Mouse (Mus musculus): Measurements from ENCODE around the gene Ets2. TPM values are rescaled to one million over a fixed set of nuclear protein-coding genes. Genes with fewer than 3 reads are reported as not detected.
A peak's percentile ranks its signal among the peaks of the same experiment; 100 is the strongest.

Ets2 gene
- 10 to 100 TPM; 75.1 to 83.8 TPM for total RNA-seq (2021)
- long read RNA-seq, transcript Ets2-201 (10 exons, 3,890 nt), result major isoform, 24 of 32 reads
- long read RNA-seq, transcript Ets2-205 (1 exons, 3,312 nt), result minor isoform, 5 of 32 reads
- long read RNA-seq, partial matches to known transcripts, result 2 of 32 reads
- long read RNA-seq, other reads (novel, unspliced or antisense), result 1 of 32 reads

DNA sequence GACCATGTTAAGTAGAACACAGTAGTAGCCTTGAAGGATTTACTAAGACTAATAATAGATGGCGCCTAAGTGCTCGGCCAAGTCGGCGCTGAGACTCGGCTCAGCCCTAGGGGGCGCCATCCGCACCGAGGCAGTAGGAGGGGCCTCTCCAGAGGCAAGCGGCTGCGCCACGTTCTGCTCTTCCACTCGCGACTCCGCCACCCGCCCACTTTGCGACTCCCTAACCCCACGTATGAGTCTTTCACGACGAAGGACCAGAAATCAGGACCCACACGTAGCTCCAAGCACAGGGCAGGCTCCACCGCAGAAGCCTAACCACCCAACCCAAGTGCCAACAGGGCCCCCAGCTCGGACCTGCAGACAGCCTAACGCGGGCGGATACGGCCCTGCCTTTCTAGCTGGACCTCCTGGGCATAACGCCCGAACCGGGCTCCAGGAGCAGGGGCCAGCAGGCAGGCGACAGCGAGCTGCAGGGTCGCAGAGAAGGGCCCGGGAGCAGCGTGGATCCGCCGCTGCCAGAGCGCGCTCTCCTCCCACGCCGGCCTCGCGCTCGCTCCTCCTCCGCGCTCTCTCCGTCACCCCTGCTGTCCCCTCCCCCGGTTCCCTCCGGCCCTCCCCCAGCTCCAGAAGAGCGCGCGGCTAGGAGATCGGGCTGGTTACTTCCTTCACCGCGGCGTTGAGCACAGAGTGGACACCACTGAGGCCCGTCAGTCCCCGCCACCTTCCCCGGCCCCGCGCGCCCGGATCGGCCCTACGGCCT is at the start of gene Ets2:
Gene Ets2 (plus strand): TSS at position 274 of the 760 bp plus-strand sequence.
- DNase-seq (ENCODE audit: low spot score in 2 of 2), result peak; percentile 84 to 92

DNA sequence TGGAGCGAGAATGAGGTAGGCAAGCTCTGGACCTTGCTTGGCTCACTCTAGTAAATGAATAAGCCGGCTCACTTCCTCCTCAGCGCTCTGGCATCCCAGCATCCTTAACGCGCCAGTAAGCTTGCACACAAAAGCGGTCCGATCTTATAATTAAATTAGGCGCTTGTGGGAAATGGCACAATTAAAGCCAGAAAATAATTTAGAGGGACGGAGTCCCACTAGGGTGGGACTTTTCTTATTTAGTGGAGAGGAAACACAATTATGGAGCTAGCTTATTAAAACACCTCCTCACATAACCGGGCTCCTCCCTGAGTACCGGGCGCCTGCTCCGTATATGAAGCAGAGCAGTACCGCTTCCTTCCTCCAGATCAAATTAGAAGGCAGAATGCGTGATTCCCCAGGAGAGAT is 47.7 kb upstream of the Ets2 start:
- DNase-seq (ENCODE audit: low spot score in 2 of 2), result peak; percentile 11 to 32

DNA sequence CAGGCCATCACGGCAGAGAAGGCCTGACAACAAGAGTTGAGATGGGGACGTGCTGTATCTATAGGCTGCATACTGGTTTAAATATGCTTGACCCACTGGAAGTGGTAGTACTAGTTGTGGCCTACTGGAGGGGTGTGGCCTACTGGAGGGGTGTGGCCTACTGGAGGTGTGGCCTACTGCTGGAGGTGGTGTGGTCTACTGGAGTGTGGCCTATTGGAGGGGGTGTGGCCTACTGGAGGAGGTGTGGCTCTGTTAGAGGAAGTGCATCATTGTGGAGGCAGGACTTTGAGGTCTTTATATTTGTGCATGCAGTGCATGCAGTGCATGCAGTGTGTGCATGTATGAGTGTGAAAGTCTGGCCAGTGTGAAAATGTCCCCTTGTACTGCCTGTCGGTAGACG is 45.3 kb upstream of the Ets2 start:
- no peak for DNase-seq (ENCODE audit: low spot score in 2 of 2)

DNA sequence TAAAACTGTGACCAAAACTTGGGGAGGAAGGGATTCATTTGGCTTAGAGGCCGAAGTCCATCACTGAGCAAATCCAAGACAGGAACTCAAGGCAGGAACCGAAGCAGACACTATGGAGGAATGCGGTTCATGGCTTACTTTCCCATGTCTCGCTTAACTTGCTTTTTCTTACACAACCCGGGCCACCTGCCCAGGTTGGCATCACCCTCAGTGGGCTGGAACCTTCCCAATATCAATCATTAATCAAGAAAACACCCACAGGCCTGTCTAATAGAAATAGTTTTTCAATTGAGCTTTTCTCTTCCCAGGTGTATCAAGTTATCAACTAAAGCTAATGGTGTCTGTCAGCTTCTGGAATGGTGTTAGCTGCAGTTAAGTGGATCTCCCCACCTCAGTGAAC is 44.7 kb upstream of the Ets2 start:
- DNase-seq (ENCODE audit: low spot score in 2 of 2), result no peak

DNA sequence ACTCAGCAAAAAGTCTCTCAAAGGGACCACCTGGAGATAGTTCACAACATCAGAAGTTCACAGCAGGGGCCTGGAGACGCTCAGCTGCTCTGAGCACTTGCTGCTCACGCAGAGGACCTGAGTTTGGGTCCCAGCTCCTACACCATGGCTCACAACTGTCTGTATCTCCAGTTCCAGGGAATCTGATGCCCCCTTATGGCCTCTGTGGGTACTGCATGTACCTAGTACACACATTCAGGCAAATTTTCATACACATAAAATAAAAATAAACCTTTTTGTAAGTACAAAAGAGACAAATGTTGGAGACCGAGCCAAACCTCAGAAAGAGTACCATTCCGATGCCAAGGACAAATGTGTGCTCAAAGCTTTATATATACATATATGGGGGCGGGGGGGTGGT is 44.1 kb upstream of the Ets2 start:
- no peak for DNase-seq (ENCODE audit: low spot score in 2 of 2)

DNA sequence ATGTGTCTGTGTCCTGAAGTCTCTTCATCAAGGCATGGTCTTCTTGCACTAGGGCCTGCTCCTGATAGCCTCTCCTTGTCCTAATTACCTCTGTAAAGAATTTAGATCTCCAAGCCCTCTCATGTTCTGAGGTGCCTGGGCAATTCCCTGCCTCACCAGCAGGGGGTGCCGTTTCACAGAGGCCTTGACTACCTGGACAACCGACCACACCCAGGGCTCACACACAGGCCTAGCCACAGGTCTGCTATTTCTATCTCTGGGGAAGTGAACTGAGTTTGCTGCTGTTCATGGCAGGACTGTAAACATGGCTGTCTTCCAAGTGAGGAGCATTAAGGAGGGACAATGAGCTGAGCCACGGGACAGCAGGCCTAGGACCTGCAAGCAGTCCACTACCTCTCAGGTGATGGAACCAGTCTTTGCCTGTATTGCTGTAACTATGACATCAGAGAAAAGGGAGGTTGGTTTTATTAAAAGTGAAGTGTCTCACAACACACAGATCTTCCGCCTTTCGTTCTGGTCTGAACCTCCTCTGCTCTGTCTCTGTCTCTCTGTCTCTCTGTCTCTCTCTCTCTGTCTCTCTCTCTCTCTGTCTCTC is 42.9 kb upstream of the Ets2 start:
- peak in 1 of 2 experiments; percentile 44 for DNase-seq (ENCODE audit: low spot score in 2 of 2)

DNA sequence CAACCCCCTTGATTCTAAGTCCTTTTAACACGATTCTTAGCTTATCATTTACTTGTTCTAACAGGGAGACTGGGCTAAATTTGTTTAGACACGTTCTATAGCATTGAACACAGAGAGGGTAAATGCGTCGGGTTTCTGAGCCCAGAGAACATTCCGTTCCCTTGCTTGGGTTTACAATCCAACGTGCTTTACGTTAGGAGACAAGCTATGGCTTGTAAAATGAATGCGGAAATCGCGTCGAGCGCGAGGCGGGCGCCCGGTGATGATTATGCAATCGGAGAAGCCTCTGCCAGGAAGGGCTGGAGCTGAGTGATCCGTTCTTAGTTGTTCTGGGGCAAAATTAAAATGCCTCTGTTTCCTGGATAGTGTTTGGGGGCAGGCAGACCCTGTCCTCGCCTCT is 42.4 kb upstream of the Ets2 start:
- no peak for DNase-seq (ENCODE audit: low spot score in 2 of 2)

DNA sequence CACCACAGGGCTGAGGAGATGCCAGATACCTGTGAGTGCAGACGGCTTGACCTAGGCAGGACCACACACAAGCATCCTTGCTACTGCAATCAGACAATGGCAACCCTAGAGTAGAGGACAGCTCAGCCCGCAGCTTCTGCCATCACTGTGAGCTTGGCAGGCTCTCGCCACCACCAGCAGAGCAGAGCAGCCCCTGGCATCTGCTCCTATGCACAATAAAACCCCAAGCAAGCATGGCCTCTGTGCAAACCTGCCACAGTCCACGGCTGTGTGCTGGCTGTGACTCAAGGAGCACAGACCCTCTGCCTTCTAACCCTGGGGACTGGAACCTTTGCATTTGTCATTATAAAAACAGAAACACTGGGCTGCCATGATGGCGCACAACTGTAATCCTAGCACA is 41.0 kb upstream of the Ets2 start:
- DNase-seq (ENCODE audit: low spot score in 2 of 2), result no peak

DNA sequence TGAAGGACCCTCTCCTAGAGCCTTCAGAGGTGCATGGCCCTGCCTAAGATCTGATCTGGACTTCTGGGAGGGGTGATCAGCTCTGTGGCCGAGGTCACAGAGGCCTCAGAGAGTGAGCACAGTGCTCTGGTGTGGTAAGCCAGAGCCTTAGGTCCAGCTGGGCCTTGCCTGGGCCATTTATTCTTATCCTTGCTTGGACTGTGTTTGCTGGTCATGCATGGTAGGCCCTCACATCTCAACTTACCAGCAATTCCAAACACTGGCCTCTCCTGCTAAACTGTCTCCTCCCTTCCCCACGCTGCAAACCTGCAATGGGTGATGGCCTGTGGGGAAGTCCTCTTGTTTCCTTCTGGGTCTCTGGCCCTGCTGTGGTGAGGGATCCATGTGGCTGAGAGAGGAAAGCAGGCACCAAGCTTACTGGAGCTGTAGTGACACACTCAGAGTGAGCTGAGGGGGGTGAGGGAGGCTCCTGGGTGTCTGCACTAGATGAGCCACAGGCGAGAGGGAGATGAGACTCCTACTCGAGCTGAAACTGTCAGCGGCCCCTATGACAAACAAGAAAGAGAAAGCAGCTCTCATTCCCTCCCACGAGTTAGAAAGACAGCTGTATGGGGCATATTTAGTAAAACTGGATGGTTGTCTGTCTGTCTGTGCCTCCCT is 36.3 kb upstream of the Ets2 start:
- DNase-seq (ENCODE audit: low spot score in 2 of 2), result peak in 1 of 2 experiments; percentile 17

DNA sequence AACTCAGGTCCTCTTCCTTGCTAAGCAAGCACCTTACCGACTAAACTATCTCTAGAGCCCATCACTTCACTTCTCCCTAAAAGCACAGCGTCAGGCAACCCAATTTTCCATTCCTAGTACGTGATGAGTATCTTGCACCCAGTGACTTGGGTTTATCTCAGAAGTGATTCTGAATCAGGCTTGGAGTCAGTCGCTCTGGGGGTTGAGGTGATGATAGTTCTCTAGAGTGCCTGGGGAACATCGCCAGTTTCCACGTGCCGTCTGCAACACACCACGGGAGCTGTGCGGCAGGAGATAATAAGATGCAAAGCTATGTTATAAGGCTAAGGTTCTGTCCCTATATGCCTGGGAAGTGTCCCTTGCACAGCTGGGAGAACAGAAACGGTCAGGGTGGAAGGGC is 35.6 kb upstream of the Ets2 start:
- DNase-seq (ENCODE audit: low spot score in 2 of 2), result no peak

DNA sequence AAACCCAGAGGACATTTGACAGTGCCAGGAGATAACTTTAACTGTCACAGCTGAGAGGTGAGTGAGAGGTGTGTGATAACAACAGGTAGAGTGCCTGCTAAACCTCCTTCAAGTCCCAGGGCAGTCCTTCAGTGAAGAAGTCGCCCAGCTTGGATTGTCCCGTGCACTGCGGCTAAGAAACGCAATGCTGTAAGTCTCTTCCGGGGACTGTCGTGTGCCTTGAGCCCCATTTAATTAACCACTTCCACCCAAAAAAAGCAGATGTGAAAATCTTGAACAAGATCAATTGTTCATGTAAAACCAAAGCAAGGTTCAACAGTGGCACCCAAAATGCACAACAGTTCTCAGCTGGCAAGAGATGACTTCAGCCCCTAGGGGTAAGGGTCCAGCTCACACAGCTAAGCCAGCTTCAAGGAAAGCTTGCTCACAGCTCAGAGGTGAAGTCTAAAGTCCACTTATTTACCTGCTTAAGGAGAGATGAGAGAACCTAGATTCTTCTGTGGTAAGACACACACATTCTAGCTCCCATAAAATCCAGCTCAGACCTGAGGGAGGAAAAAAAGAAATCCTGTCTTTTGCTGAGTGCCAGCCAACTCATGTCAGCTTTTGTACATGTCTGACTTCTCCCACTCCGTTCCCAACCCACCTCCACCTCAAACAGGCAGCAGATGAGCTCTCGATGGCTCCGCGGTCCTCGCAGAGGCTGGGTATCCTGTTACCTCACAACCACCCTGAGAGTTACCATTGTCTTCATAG is 34.3 kb upstream of the Ets2 start:
- DNase-seq (ENCODE audit: low spot score in 2 of 2), result no peak

DNA sequence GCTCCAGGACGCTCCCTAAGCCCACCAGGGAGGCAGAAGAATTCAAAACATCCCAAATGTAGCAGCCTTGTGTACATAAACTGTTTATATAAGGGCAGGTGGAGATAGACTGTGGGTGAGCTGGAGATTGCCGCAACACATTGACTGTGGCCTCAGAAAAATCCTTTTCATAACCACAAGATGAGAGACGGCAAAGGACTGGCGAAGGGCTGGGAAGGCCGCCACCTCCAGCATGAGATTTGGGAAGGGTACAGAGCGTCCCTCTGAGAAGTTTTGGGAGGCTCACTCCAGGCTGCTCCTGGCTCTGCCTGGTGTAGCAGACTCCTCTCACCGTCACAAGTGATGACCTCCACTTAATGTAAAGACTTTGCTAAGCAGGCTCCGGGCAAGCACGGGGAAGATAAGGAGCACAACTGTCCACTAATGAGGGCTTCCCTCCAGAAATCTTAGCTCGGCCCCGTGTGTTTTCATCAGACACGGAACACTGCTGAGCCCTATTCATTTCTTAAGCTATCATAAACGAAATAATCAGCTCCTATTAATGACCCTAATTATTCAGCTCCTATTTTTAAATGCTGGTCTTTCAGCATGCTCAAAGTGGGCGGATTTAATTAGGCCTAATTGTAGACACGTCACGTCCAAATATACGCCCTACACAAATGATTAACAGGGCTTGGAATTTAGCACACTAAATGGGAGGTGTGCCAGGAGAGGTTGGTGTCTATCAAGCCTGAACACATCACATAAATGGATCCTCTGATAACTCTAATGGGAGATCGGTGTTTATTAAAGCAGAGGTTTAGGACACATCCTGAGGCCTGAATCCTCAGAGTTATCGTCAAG is 33.5 kb upstream of the Ets2 start:
- peak in 1 of 2 experiments; percentile 50 for DNase-seq (ENCODE audit: low spot score in 2 of 2)

DNA sequence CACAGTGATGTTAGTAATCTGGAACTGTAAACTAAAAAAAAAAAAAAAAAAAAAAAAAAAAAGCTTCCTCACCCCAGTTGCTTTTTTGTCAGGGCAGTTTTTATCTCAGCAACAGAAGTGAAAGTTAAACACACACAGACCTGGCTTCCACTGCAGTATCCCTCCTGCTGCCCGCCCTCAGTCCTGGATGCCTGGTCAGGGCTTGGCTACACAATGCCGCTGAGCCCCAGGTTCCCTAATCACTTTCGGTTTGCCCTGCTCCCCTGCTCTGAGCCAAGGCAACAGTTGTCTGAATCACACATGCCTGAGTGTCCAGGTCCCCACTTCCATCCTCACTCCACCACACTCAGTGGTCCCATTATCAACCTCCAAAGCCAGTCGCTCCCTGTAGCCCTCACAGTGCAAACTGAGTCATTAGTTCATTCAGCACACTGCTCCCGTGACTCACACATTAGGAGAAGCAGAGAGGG is 27.4 kb upstream of the Ets2 start:
- DNase-seq (ENCODE audit: low spot score in 2 of 2), result no peak

DNA sequence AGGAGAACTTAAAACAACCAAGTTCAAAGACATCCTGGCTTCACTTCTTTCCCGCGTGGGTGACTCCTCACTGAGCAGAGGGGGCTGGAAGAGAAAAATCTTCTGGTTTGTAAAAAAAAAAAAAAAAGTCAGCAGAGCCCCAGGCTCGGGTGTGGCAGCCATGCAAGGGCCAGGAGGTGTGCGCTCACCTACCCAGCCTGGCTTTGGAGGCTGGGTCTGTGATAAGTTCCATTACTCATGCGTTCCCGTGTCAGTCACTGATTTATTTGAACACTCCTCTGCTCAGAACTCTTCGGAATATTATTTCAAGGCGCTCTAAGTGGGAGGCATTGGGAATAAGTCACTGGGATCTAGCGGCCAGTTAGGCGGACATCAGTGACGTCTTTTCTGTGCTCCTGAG is 26.7 kb upstream of the Ets2 start:
- DNase-seq (ENCODE audit: low spot score in 2 of 2), result no peak

DNA sequence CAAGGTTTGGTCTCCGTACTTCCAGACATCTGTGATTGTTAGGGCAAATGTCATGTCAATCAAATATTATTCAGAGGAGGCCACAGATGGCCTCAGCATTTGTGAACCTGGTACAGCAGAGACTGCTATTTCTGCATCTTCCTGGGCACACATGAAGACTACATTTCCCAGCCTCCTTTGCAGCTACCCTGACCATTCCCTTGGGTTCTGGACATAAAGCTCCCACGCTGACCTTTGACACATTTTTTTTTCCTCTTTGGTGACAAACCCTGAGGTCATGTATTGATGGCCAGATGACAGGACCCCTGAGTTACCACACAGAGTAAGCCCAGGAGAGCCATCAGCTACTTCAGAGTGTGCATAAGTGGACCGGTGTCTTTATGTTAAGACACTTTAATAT is 25.2 kb upstream of the Ets2 start:
- no peak for DNase-seq (ENCODE audit: low spot score in 2 of 2)

DNA sequence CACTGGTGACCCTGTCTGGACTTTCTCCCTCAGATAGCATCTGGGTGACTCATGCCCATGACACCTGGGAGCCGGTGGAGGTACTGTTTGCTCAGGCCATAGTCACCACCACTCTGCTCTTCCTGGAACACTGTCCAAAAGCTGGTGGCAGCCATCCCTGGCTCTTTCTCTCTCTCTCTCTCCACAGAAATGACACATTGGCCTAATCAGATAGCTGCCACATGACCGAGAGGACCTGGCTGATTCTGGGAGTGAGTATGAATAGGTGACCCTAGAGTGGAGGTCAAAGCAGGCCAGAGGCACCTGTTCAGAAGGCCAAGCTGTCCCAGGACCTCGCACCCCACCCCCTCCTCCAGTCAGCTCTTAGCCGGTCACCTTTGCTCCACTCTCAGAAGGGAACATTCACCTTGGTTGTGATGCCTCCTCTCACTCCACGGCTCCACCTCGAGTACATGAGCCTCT is 19.4 kb upstream of the Ets2 start:
- DNase-seq (ENCODE audit: low spot score in 2 of 2), result no peak

DNA sequence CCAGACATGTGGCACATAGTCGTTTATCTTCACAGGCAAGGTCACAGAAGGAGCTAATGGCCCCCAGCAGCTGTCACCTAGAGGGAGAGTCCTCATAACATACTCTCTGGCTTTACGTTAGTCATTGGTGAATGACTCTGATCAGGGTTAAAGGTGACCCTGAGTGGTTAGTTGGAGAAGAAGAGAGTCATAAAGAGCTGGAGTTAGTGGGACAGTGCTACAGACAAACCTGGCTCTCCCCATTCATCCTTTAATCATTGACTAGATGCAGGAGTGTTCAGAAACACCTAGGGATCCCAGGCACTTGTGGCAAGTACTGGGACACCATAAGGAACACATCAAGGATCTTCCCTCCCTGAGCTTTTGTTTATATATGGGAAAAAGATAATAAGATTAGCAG is 16.1 kb upstream of the Ets2 start:
- no peak for DNase-seq (ENCODE audit: low spot score in 2 of 2)

DNA sequence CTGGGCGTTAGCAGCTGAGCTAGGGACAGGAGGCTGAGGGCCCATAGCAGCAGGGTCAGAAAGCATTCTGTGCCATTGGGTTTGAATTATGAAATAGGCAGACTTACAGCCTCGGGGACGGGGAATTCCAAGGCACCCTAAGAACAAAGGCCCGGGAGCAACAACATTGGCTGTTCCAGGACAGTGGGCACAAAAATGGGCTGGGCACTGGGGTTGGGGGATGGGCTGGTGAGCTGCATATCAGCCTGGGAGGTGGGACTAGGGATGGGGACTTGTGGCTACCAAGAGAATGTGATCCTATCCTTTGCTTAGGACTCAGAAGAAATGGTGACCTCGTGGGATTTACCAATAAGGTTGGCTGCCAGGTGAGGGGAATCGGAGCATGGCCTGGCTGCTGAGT is 15.6 kb upstream of the Ets2 start:
- no peak for DNase-seq (ENCODE audit: low spot score in 2 of 2)

DNA sequence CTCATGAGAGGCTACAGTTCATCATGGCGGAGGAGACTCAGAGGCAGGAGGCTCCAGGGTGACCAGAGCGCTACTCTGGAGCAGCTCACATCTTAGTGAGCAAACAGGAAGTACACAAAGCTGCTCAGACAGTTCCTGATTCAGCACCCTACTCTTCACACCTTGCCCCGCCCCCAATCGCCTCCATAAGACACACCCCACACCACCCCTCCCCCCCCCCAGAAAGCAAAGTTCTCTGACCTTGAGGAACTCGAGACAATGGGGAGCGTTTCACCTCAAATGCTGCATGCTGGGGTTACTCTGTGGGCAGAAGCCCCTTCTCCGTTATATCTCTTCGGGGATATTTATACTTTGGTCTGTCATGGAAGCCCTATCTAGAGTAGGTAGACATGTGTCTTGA is 15.0 kb upstream of the Ets2 start:
- no peak for DNase-seq (ENCODE audit: low spot score in 2 of 2)

DNA sequence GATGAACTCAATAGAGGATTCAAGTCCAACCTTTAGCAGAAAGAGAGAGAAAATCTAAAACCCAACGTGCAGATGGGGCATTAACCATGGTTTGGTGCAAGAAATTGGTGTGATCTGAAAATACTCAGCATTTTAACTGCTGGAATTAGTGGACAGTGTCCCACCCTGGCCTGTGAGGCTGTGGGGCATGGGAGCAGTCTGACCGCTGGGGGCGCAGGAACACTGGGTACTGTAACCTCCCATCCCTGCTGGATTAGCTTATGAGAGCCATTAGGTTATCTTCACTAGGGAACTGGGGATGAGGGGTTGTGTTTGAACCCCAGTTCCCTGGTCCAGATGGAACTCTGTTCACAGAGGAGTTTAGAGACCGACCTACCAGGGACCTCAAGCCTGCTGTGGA is 13.9 kb upstream of the Ets2 start:
- DNase-seq (ENCODE audit: low spot score in 2 of 2), result no peak

All from layer of hippocampus, adult 18-20 months (tissue).